Mouse (Mus musculus): ENCODE results near the gene Cnnm2.

DNA sequence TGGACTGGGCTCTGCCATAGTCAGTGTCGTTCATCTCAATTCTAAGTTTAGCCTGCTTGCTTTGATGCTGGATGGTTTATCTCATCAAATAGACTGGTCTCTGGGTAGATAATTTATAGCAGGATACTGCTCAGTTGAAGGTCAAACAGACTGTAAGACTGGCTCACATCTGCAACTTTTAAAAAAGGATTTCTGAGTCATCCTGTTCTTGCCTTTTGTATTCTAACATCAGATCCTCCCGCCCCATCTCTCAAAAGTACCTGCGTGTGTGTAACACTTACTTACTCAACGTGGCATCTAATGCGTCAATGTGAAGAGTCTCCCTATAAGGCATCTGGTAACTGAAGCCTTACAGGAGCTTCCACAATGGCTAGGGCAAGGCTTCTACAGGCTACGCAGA, 159.2 kb downstream of the Cnnm2 start:
- TF ChIP-seq CTCF (IDR thresholded peaks at IDR 0.05; ENCODE audit: borderline replicate concordance, extremely low read depth, insufficient read depth, insufficient read length) (no peak), POLR2A (IDR thresholded peaks at IDR 0.05; ENCODE audit: borderline replicate concordance, extremely low read depth, insufficient read depth, insufficient read length, poor library complexity, severe bottlenecking) (no peak)
